Mouse (Mus musculus) midbrain, embryonic 16.5 days (tissue): ENCODE measurements at regions not wholly inside any gene's neighbourhood (a gene's known extent, or its start where the extent isn't known, plus 50 kb on each side); places are given as distances from the start of the nearest gene placed in this dataset.

Source experiments
- ATAC-seq: fragments of 200-750 bp; cut with Nextera tagmentation; 2 replicates; pipeline ENCODE4 v1.8.0; 2017; ENCODE audit warnings: moderate TSS enrichment
- H3K27ac ChIP-seq: fragments of 300-500 bp; sonication (generic); 2 replicates; pipeline ENCODE4 v1.5.1; 2014; ENCODE audit warnings: mild to moderate bottlenecking, low read length, mixed read lengths
- H3K27me3 ChIP-seq: fragments of 300-500 bp; sonication (generic); 2 replicates; pipeline ENCODE4 v1.6.1; 2014; ENCODE audit warnings: low read depth, low read length, mixed read lengths; ENCODE audit not compliant: control insufficient read depth, insufficient read depth
- H3K36me3 ChIP-seq: fragments of 300-500 bp; sonication (generic); 2 replicates; pipeline ENCODE4 v1.6.1; 2014; ENCODE audit warnings: mild to moderate bottlenecking, low read length, moderate library complexity, mixed read lengths; ENCODE audit not compliant: control insufficient read depth, insufficient read depth
- H3K4me1 ChIP-seq: fragments of 300-500 bp; sonication (generic); 2 replicates; pipeline ENCODE4 v1.6.1; 2014; ENCODE audit warnings: mild to moderate bottlenecking, low read length, mixed read lengths; ENCODE audit not compliant: control insufficient read depth, insufficient read depth
- H3K4me2 ChIP-seq: fragments of 300-500 bp; sonication (generic); 2 replicates; pipeline ENCODE4 v1.6.1; 2014; ENCODE audit warnings: mild to moderate bottlenecking, low read length, mixed read lengths
- H3K4me3 ChIP-seq: fragments of 300-500 bp; sonication (generic); 2 replicates; pipeline ENCODE4 v1.5.1; 2014; ENCODE audit warnings: low read depth, mild to moderate bottlenecking, low read length, moderate library complexity, mixed read lengths
- H3K9ac ChIP-seq: fragments of 300-500 bp; sonication (generic); 2 replicates; pipeline ENCODE4 v1.6.1; 2014; ENCODE audit warnings: low read depth, low read length, mixed read lengths
- H3K9me3 ChIP-seq: fragments of 300-500 bp; sonication (generic); replicated peaks from 2 replicates; pipeline ENCODE4 v1.6.1; 2014; ENCODE audit warnings: mild to moderate bottlenecking, low read length, mixed read lengths; ENCODE audit not compliant: control insufficient read depth, poor library complexity, severe bottlenecking
- WGBS: fragments of 180-500 bp; shearing (Covaris S2); extraction: QIAGEN DNeasy Blood & Tissue Kit; methylation state at CpG from one replicate; pipeline ENCODE4 v1.1.7; 2014; 5-methylcytosine and 5-hydroxymethylcytosine counted together

DNA sequence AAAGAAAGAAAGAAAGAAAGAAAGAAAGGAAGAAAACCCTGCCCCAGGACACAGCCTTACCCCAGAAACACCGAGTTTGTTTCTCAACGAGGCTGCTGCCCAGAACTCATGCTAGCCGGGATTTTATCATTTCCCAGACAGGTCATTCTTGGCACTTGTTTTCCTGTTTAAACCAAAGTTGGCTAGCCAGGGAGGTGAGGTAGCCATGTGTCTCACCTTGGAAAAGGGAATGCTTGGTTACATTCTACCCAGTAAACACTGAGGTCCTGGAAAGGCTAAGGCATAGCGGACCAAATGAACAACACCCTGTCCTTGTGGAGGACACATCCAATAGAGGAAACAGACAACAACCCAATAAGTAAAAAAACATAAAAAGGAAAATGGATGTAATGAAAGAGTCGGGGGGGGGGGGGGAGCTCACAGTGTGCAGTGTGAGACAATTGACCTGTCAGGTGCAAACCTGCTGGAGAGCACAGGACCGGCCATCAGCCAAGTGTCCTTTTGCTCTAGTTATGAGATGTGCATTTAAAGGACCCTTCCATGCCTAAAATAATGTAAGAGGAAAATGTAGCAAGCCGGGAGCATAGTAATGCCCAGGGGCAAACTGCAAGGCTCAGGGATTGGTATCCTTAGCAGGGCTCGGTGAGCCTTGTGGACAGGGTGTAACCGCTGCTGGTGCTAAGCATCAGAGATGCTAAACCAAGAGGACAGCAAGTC lies 78.2 kb upstream of the Fzd7 start:
- Histone ChIP-seq H3K27me3 (no peaks in the 10 kb centered on the region), H3K9me3 (no peaks in the 10 kb centered on the region), H3K9ac (no peak overlapping the region), H3K4me1 (no peaks in the 10 kb centered on the region), H3K4me2 (no peak overlapping the region), H3K27ac (no peak overlapping the region), H3K36me3 (no peaks in the 10 kb centered on the region), H3K4me3 (no peak overlapping the region)
- WGBS = 89% methylated on average over 9 of the region's 9 CpGs
- no peak for ATAC-seq

GRCm38 (mm10) chr1:59405370-59405769 lies 76.9 kb upstream of the Fzd7 start:
- H3K4me3 ChIP-seq = no peak overlapping the region
- no peaks in the 10 kb centered on the region for H3K36me3 ChIP-seq
- H3K9ac ChIP-seq = no peak overlapping the region
- no peak for ATAC-seq
- no peaks in the 10 kb centered on the region for H3K4me1 ChIP-seq
- H3K27ac ChIP-seq = no peak overlapping the region
- no peaks in the 10 kb centered on the region for H3K9me3 ChIP-seq
- H3K4me2 ChIP-seq = no peak overlapping the region
- WGBS = 66% methylated on average over 8 of the region's 8 CpGs
- H3K27me3 ChIP-seq = no peaks in the 10 kb centered on the region

GRCm38 (mm10) chr1:59406741-59407306 lies 75.4 kb upstream of the Fzd7 start:
- no peak for ATAC-seq
- Histone ChIP-seq H3K4me2 (no peak overlapping the region), H3K27ac (no peak overlapping the region), H3K9ac (no peak overlapping the region), H3K9me3 (no peaks in the 10 kb centered on the region), H3K4me1 (no peaks in the 10 kb centered on the region), H3K36me3 (no peaks in the 10 kb centered on the region), H3K27me3 (no peaks in the 10 kb centered on the region), H3K4me3 (no peak overlapping the region)
- WGBS = 14% methylated on average over 6 of the region's 6 CpGs

GRCm38 (mm10) chr1:59409585-59410160 lies 72.6 kb upstream of the Fzd7 start:
- H3K9me3 ChIP-seq = no peaks in the 10 kb centered on the region
- WGBS = 43% methylated on average over 8 of the region's 8 CpGs
- H3K27ac ChIP-seq = no peak overlapping the region
- no peaks in the 10 kb centered on the region for H3K27me3 ChIP-seq
- no peak overlapping the region for H3K4me2 ChIP-seq
- no peaks in the 10 kb centered on the region for H3K36me3 ChIP-seq
- no peak overlapping the region for H3K9ac ChIP-seq
- H3K4me1 ChIP-seq = no peaks in the 10 kb centered on the region
- H3K4me3 ChIP-seq = no peak overlapping the region
- ATAC-seq = no peak

DNA sequence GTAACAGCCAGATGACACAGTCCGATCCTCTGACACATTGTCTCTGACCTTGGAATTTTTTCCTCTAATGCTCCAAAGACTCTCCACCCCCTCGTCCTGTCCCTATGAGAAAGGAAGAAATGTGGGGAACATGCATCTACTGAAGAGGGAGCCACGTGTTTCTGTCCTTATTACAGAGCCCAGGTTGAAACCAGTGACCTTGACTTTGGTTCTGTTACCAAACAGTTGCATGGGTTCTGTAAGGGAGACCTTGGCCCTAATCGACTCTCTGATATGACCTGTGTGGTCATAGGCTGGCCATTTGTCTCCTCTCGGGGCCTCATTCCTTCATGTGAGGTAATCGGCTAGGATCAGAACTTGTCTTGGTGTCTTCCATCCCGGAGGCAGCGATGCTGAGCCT lies 69.0 kb upstream of the Fzd7 start:
- no peaks in the 10 kb centered on the region for H3K27me3 ChIP-seq
- no peak overlapping the region for H3K4me2 ChIP-seq
- H3K9ac ChIP-seq = no peak overlapping the region

DNA sequence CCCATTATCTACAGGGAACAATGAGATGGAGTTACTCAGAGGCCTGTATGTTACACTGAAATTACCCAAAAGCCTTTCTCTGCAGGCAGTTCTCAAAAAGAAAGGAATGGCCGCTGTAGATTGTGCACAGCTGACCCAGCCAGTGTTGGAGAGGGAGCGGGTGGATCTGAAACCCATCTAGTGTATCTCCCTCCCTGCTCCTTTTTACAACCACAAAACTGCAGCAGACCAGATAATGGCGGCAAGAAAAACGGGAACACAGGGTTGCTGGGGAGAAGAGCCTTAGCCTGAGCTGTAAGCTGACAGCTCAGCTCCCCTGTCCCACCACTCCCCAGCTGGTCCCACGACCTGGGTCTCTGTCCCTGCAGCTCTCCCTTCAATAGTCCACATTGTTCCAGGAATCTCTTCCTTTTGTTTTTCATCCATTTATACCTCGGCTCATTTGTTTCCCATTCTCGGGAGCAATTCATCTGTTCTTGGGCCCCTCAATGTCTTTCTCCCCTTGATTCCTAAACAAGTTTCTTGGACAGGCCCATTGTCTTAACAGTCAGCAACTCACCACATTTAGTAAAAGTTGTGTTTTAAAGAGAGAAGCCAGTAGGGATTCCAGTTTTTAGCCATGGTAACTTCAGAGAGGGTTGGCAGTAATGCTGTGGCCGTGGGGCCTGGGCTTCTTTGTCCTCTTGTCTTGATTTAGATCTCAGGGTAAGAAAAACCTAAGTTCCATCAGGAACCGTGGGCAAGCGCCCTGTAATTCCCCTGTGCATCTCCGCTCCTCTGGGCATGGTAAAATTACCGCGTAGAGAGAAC lies 67.6 kb upstream of the Fzd7 start:
- H3K27me3 ChIP-seq = no peaks in the 10 kb centered on the region
- H3K27ac ChIP-seq = no peak overlapping the region
- no peak overlapping the region for H3K4me3 ChIP-seq
- H3K4me1 ChIP-seq = no peaks in the 10 kb centered on the region
- H3K9ac ChIP-seq = no peak overlapping the region
- no peaks in the 10 kb centered on the region for H3K36me3 ChIP-seq
- no peaks in the 10 kb centered on the region for H3K9me3 ChIP-seq
- no peak for ATAC-seq
- H3K4me2 ChIP-seq = no peak overlapping the region
- 51% methylated on average over 13 of the region's 13 CpGs for WGBS

More for the DNA sequence above, 69.0 kb upstream of the Fzd7 start:
- Histone ChIP-seq H3K4me1 (no peaks in the 10 kb centered on the region), H3K9me3 (no peaks in the 10 kb centered on the region), H3K4me3 (no peak overlapping the region), H3K36me3 (no peaks in the 10 kb centered on the region), H3K27ac (no peak overlapping the region)
- ATAC-seq = no peak
- WGBS = 95% methylated on average over 8 of the region's 8 CpGs

DNA sequence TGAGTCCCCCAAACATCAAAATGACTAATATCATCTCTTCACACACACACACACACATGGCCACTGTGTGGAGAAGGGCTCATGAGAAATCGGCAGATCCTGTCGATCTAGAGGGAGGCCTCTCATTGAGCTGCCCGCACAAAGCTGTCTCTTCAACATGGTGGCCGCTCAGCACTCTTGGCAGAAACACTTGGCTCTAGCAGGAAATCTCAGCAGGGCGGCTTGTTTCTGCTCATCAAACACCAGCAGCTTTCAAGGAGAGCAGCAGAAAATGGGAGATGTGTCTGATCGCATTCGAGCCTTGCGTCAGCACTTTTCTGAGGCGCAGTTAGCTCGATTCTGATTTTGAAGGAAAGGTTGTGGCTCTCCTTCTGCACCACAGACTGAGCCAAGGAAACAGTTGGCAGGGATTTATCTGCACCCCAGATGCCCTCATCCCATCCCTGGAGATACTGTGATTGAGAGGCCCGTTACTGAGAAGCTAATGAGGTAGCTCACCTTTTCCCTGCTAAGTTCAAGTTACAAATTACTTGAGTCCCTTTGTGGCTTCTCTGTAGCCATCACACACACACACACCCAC lies 66.4 kb upstream of the Fzd7 start:
- Histone ChIP-seq H3K27me3 (no peaks in the 10 kb centered on the region), H3K9me3 (no peaks in the 10 kb centered on the region), H3K27ac (no peak overlapping the region), H3K9ac (no peak overlapping the region), H3K4me2 (no peak overlapping the region), H3K4me1 (no peaks in the 10 kb centered on the region), H3K4me3 (no peak overlapping the region), H3K36me3 (no peaks in the 10 kb centered on the region)
- ATAC-seq = no peak
- 71% methylated on average over 11 of the region's 11 CpGs for WGBS

GRCm38 (mm10) chr1:59417317-59417716 lies 64.9 kb upstream of the Fzd7 start:
- Histone ChIP-seq H3K9me3 (no peaks in the 10 kb centered on the region), H3K36me3 (no peaks in the 10 kb centered on the region), H3K27ac (no peak overlapping the region), H3K4me2 (no peak overlapping the region), H3K9ac (no peak overlapping the region), H3K27me3 (no peaks in the 10 kb centered on the region), H3K4me3 (no peak overlapping the region), H3K4me1 (0 out of 2 replicates have a peak, but pooled peaks cover under 1% of the 10 kb centered on the region)
- ATAC-seq = no peak
- 45% methylated on average over 1 of the region's 1 CpGs for WGBS
